12 mouse cellular contexts compared by ENCODE assay signal in genomic region chr11:88489985-88490384, GRCm38 (mm10).
DNase-seq lines count a peak whose midpoint lies in the region; ATAC-seq and TF ChIP-seq lines count a peak whose summit lies in the region.
"Had no signal": no experiment of that assay in that cellular context is flagged by ENCODE, and none has a peak within 500 bp of the region (broad histone marks: within the 10 kb centered on the region; RNA-seq: fewer than 3 reads in every experiment).

No protein-coding gene starts in this region.

- H3K4me3 ChIP-seq in kidney, postnatal 0 days (replicated peaks; ENCODE audit: low read depth, low read length), result no peak overlapping the region
- H3K4me3 ChIP-seq in hindbrain, embryonic 12.5 days, result no peak overlapping the region
- H3K4me3 ChIP-seq in midbrain, postnatal 0 days (ENCODE audit: low read depth, low read length), result no peak overlapping the region
- H3K4me3 ChIP-seq: forebrain, embryonic 10.5 days; megakaryocyte, embryonic 14.5 days had no signal

- no peak overlapping the region for H3K9ac ChIP-seq in kidney, postnatal 0 days (ENCODE audit: low read depth, low read length)
- no peak overlapping the region for H3K9ac ChIP-seq in hindbrain, embryonic 12.5 days
- no peak overlapping the region for H3K9ac ChIP-seq in midbrain, postnatal 0 days (replicated peaks; ENCODE audit: low read length, poor library complexity, severe bottlenecking)

- 0 out of 2 replicates have a peak, but pooled peaks have one; percentile 29 for ATAC-seq in kidney, postnatal 0 days (replicated peaks; ENCODE audit: low FRiP score, low read depth)
- no peak for ATAC-seq in hindbrain, embryonic 12.5 days (ENCODE audit: low FRiP score)
- ATAC-seq in midbrain, postnatal 0 days (ENCODE audit: low FRiP score), result no peak
- ATAC-seq: activated CD4-positive, CD25-positive, alpha-beta regulatory T cell, adult 4 months had no signal

- no peaks in the 10 kb centered on the region for H3K27me3 ChIP-seq in kidney, postnatal 0 days (ENCODE audit: insufficient read depth, low read length)
- H3K27me3 ChIP-seq in hindbrain, embryonic 12.5 days, result no peaks in the 10 kb centered on the region; the same call in 1 of the 2 replicates
- H3K27me3 ChIP-seq in midbrain, postnatal 0 days (ENCODE audit: insufficient read depth, low read length), result no peaks in the 10 kb centered on the region
- H3K27me3 ChIP-seq: megakaryocyte, embryonic 14.5 days had no signal

- no peaks in the 10 kb centered on the region for H3K9me3 ChIP-seq in kidney, postnatal 0 days (replicated peaks; ENCODE audit: low read length)
- no peaks in the 10 kb centered on the region for H3K9me3 ChIP-seq in hindbrain, embryonic 12.5 days (replicated peaks)
- no peaks in the 10 kb centered on the region for H3K9me3 ChIP-seq in midbrain, postnatal 0 days (ENCODE audit: low read length)
- H3K9me3 ChIP-seq: forebrain, embryonic 10.5 days; megakaryocyte, embryonic 14.5 days had no signal

- H3K4me1 ChIP-seq in kidney, postnatal 0 days (replicated peaks; ENCODE audit: insufficient read depth, low read length), result peaks cover 17% of the 10 kb centered on the region; the same call in 1 of the 2 replicates
- H3K4me1 ChIP-seq in hindbrain, embryonic 12.5 days, result peaks cover 62% of the 10 kb centered on the region
- peaks cover 4% of the 10 kb centered on the region; the same call in 1 of the 2 replicates for H3K4me1 ChIP-seq in midbrain, postnatal 0 days (ENCODE audit: insufficient read depth, low read length)

- 52% methylated on average over 4 of the region's 4 CpGs for WGBS in kidney, postnatal 0 days
- 84% methylated on average over 4 of the region's 4 CpGs for whole genome bisulfite sequencing in hindbrain, embryonic 12.5 days
- 76% methylated on average over 4 of the region's 4 CpGs for WGBS in midbrain, postnatal 0 days

- H3K36me3 ChIP-seq in kidney, postnatal 0 days (ENCODE audit: insufficient read depth, low read length), result no peaks in the 10 kb centered on the region
- H3K36me3 ChIP-seq in hindbrain, embryonic 12.5 days, result no peaks in the 10 kb centered on the region
- no peaks in the 10 kb centered on the region for H3K36me3 ChIP-seq in midbrain, postnatal 0 days (ENCODE audit: insufficient read depth, low read length)

- intact Hi-C loops in left cerebral cortex, postnatal 36 days (cut with DNase I), result no loop called here

- no peak overlapping the region for H3K4me2 ChIP-seq in kidney, postnatal 0 days (ENCODE audit: low read length)
- no peak overlapping the region for H3K4me2 ChIP-seq in hindbrain, embryonic 12.5 days (replicated peaks)
- no peak overlapping the region for H3K4me2 ChIP-seq in midbrain, postnatal 0 days (ENCODE audit: low read depth, low read length, poor library complexity, severe bottlenecking)

- H3K27ac ChIP-seq in kidney, postnatal 0 days, result no peak overlapping the region
- peak overlapping the region; percentile 80 for H3K27ac ChIP-seq in hindbrain, embryonic 12.5 days
- peak overlapping the region; percentile 52 for H3K27ac ChIP-seq in midbrain, postnatal 0 days (ENCODE audit: low read depth, low read length)

- TF ChIP-seq CTCF in kidney, postnatal 0 days (IDR thresholded peaks at IDR 0.05; ENCODE audit: low read depth), result no peak
- TF ChIP-seq CTCF in midbrain, postnatal 0 days (IDR thresholded peaks at IDR 0.05), result no peak

- peak; percentile 48 for DNase-seq in cerebellum, postnatal 25 days
- no peak for DNase-seq in cerebellum, postnatal 36 days
- DNase-seq in kidney, postnatal 0 days (ENCODE audit: low spot score), result no peak
- DNase-seq in kidney, adult 9 months, result no peak
- DNase-seq in midbrain, postnatal 0 days (ENCODE audit: low spot score), result no peak
- no peak for DNase-seq in spleen, postnatal 36 days (ENCODE audit: low spot score in 2 of 2)
- no peak for DNase-seq in left cerebral cortex, postnatal 36 days (ENCODE audit: low spot score in 2 of 2)
- DNase-seq: right cerebral cortex, postnatal 25 days had no signal

Comparison
In these comparisons a context has a peak if more than half of its experiments do, and no peak if none do; other contexts are left out.
1. DNase-seq: peak in cerebellum, postnatal 25 days (2 of 2); none in cerebellum, postnatal 36 days (0 of 2), kidney, postnatal 0 days (single experiment), kidney, adult 9 months (single experiment), midbrain, postnatal 0 days (single experiment), spleen, postnatal 36 days (0 of 2) and left cerebral cortex, postnatal 36 days (0 of 2).